Mouse (Mus musculus) Muller cell, postnatal 12 days (primary cell): ENCODE data around the gene Efcab10.

Experiments used
- DNase-seq: peaks from one replicate; pipeline ENCODE4 v3.0.0-alpha.2; 2015; ENCODE audit errors: inconsistent ontology term

Efcab10 gene

DNA sequence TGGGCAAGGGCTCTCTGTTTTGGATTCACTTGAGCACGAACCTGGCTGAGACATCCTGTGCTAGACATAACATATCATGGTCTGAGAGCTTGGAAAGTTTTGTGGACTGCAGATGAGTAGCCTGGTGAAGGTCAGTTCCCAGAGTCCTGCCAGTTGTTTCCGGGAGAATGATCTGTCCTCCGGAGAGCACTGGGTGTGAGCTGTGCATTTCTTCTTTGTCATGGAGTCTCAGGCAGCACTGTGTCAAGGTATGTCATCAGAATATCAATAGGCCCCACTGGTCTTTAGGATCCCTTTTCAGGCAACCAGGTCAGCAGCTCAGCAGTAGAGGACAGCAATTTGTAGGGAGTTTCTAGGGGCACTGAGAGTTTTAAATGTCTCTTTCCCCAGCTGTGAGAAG lies 32.6 kb downstream of the Efcab10 start:
- DNase-seq, result no peak

DNA sequence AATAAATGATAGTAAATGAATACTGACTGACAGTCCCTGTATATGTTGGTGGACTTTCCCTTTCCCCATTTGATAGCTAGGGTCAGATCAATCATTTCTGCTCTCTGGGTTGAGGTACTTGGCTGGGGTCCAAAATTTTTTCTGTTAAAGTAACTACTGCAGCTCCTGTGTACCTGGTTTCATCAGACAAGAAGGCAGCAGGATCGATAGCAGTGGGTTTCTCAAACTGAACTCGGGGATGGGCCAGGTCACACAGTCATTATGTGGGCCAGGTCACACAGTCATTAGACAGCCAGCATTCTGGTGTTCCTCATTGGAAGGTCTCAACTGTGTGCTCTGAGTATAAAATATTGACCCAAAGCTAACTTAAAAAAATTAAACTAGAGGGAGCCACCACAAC lies 33.1 kb downstream of the Efcab10 start:
- no peak for DNase-seq

DNA sequence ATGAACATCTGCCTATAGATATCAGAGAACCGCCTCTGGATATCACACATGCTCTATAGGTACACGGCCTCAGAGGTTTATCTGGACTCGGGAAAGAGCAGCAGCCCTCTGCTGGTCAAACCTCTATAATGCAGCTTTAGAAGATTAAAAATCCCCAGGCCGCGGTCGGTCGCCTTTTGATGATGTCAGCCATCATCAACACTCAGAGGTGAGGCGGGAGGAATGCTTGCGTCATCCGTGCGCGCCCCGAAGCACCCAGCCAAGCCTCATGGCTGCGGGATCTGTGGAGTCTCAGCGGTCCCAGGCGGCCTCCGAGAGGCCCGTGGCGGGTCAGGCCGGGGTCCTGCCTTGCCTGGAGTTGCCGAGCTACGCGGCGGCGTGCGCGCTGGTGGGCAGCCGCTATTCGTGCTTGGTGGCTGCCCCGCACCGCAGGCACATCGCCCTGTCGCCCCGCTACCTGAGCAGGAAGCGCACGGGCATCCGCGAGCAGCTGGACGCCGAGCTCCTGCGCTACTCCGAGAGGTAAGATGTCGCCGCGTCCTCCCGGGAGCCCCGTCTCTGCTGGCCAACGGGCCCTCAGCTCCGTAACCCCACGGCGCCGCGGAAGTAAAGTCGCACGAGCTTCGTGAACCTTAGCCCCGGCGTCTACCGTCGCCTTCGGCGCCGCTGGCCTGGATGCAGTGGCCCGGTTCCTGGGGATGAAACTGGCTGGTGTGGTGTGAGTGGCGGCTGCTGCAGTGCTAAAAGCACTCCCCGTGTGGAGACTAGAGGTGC lies 34.9 kb downstream of the Efcab10 start, which contains the start of gene Twistnb:
Gene Twistnb, plus strand, starts transcription at position 249 of the 774 bp plus-strand sequence.
- DNase-seq, result peak; percentile 92

GRCm38 (mm10) chr12:33433812-33434211 lies 39.2 kb downstream of the Efcab10 start:
- no peak for DNase-seq

GRCm38 (mm10) chr12:33434758-33435157 lies 40.1 kb downstream of the Efcab10 start:
- no peak for DNase-seq
